Mouse (Mus musculus): ENCODE data around the gene Samd8. TPM values are rescaled to one million over a fixed set of nuclear protein-coding genes. Genes with fewer than 3 reads are reported as not detected.

Gene Samd8
- total RNA-seq, 1 experiment from 2014 or later, result 9.4 TPM

DNA sequence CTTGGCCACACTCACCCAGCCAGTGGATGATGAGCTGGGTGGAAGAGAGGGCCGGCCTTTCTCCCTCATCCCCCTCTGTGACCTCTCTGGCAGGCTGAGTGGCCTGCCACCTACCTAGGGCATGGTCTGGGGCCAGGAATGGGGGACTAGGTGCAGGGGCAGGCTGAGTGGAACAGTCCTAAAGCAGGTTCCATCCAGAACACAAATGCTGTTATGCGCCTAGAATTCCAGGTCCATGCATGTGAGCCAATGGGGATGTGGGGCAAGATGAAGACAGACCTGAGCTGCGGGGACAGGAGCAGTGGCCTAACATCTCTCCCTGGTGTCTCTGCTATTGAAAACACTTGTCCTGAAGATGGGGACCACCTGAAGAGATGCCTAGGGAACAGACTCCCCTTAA, 9.0 kb upstream of the Samd8 start:
- ATAC-seq (replicated peaks in 1 of 2; ENCODE audit: insufficient read depth in 1 of 2, low FRiP score in 2 of 2, low TSS enrichment in 1 of 2, low read depth in 1 of 2, poor library complexity in 2 of 2, severe bottlenecking in 2 of 2), result no peak

DNA sequence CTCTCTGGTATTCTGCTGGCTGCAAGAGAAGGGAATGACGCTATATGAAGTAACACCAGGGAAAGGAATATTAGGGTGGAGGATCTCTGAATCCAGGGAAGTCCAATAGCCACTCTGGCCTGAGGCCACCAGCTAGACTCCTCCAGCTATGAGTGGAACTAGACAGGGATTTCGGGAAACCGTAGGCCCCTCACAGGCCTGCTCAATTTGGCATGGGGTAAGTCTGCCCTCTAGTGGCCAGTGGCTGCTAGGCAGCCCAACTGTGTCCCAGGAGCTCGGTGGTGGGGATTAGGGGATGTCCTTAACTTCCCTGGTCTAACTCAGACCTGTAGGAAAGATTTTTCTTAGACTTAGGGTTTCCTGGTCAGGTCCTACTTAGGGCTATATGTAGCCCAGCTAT, 8.5 kb upstream of the Samd8 start:
- ATAC-seq (replicated peaks in 1 of 2; ENCODE audit: insufficient read depth in 1 of 2, low FRiP score in 2 of 2, low TSS enrichment in 1 of 2, low read depth in 1 of 2, poor library complexity in 2 of 2, severe bottlenecking in 2 of 2), result peak; percentile 70 to 73; a peak in 3 of 4 replicates

DNA sequence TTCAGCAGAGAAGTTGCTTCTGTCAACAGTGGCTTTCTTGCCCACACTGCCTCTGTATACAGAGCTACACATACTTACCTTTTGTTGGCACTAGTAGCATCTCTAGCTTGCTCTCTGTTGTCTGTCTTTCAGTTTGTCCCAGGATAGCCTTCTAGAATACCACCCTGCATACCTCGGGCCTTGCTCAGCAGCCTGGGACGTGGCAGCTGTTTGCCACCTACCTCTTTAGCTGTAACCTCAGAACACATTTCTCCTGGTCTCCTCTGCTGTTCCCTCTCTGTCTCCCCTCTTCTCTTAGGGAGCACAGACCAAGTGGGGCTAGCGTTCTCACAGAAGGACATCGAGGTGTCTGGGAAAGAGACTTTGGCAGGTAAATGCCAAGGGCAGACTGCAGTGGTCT, 7.9 kb upstream of the Samd8 start:
- no peak for ATAC-seq (replicated peaks in 1 of 2; ENCODE audit: insufficient read depth in 1 of 2, low FRiP score in 2 of 2, low TSS enrichment in 1 of 2, low read depth in 1 of 2, poor library complexity in 2 of 2, severe bottlenecking in 2 of 2)

DNA sequence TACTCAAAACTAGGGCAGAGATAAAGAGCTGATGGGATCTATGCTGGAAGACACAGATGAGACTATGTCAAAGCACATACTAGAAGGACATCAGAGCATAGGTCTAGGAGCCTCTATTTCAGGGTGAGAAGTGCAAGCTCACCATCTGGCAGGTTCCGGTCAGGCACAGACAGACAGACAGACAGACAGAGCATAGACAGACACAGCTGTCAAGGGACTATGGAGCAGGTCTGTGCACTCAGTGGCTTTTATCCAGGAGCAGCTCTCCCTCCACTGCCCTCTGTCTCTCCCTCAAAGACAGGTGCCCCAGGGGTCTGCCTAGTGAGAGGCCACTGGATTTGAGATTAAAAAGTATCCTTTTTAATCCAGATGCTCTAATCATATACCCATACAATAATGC, 6.2 kb upstream of the Samd8 start:
- no peak for ATAC-seq (replicated peaks in 1 of 2; ENCODE audit: insufficient read depth in 1 of 2, low FRiP score in 2 of 2, low TSS enrichment in 1 of 2, low read depth in 1 of 2, poor library complexity in 2 of 2, severe bottlenecking in 2 of 2)

- peak in 1 of 2 experiments; percentile 39; a peak in 2 of 4 replicates for ATAC-seq (replicated peaks in 1 of 2; ENCODE audit: insufficient read depth in 1 of 2, low FRiP score in 2 of 2, low TSS enrichment in 1 of 2, low read depth in 1 of 2, poor library complexity in 2 of 2, severe bottlenecking in 2 of 2)
Observed at GRCm38 (mm10) chr14:21745149-21745548, 5.2 kb upstream of the Samd8 start.

DNA sequence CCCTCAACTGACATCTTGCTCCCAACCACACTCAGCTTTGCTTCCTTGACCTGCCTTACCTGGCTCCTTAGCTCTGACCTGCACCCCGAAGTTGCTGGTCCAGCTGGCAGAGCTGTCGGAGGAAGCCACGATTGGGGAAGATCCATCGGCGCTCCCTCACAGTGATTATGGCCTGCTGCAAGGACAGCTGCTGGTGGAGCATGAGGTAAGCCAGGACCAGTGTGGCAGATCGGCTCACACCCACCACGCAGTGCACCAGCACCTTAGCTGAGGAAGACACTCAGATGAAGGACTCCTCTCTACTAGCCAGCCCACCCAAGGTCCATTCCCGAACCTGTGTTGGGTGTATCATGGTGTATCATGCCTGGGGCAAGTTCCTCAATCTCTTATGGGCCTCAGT, 4.1 kb upstream of the Samd8 start:
- no peak for ATAC-seq (replicated peaks in 1 of 2; ENCODE audit: insufficient read depth in 1 of 2, low FRiP score in 2 of 2, low TSS enrichment in 1 of 2, low read depth in 1 of 2, poor library complexity in 2 of 2, severe bottlenecking in 2 of 2)

- ATAC-seq (replicated peaks in 1 of 2; ENCODE audit: insufficient read depth in 1 of 2, low FRiP score in 2 of 2, low TSS enrichment in 1 of 2, low read depth in 1 of 2, poor library complexity in 2 of 2, severe bottlenecking in 2 of 2), result no peak
Observed at GRCm38 (mm10) chr14:21746846-21747245, 3.5 kb upstream of the Samd8 start.

- ATAC-seq (replicated peaks in 1 of 2; ENCODE audit: insufficient read depth in 1 of 2, low FRiP score in 2 of 2, low TSS enrichment in 1 of 2, low read depth in 1 of 2, poor library complexity in 2 of 2, severe bottlenecking in 2 of 2), result no peak
Observed at GRCm38 (mm10) chr14:21747436-21748141, 2.7 kb upstream of the Samd8 start.

DNA sequence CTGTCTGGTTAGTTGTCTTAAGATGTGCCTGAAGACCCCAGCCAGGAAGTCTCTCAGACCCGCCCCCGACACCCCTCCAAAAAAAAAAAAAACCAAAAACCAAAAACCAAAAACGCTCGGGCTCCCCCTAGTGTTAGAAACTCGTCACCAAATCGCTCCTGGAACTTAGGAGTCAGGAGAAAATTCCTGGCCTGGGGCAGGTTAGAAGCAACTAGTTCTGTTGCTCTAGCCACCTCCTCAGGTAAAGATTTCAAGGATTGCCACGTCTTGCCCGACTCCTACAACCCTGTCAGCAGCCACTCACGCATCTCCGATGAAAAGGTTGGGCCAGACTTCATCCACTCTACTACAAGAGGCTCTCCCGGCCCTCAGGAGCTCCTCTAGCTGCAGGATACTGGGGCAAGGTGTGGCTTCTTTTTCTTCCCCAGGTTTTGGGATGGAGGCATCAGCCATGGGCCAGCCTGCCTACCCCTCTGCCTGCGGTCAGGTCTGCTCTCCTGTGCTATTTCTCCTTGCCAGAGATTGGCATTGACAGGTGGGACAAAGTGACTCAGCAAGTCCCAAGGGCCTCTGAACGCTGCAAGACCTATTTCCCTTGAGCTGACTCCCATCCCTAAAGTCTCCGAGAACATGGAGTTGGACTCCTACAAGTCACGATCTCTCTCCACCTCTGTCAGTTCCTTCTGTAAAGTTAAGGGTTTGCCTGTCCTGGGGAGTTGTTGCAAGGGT, 2.0 kb upstream of the Samd8 start:
- ATAC-seq (replicated peaks in 1 of 2; ENCODE audit: insufficient read depth in 1 of 2, low FRiP score in 2 of 2, low TSS enrichment in 1 of 2, low read depth in 1 of 2, poor library complexity in 2 of 2, severe bottlenecking in 2 of 2), result no peak

- ATAC-seq (replicated peaks in 1 of 2; ENCODE audit: insufficient read depth in 1 of 2, low FRiP score in 2 of 2, low TSS enrichment in 1 of 2, low read depth in 1 of 2, poor library complexity in 2 of 2, severe bottlenecking in 2 of 2), result peak; percentile 61 to 65; a peak in 3 of 4 replicates
Observed at GRCm38 (mm10) chr14:21750881-21751542, 681 bp downstream of the Samd8 start, which contains the start of gene Dusp13. Gene Dusp13, minus strand, starts transcription at chr14:21751181.

GRCm38 (mm10) chr14:21752411-21752810, 2.1 kb downstream of the Samd8 start:
- no peak for ATAC-seq (replicated peaks in 1 of 2; ENCODE audit: insufficient read depth in 1 of 2, low FRiP score in 2 of 2, low TSS enrichment in 1 of 2, low read depth in 1 of 2, poor library complexity in 2 of 2, severe bottlenecking in 2 of 2)

- ATAC-seq (replicated peaks in 1 of 2; ENCODE audit: insufficient read depth in 1 of 2, low FRiP score in 2 of 2, low TSS enrichment in 1 of 2, low read depth in 1 of 2, poor library complexity in 2 of 2, severe bottlenecking in 2 of 2), result no peak
Observed at GRCm38 (mm10) chr14:21753367-21753766, 3.0 kb downstream of the Samd8 start.

DNA sequence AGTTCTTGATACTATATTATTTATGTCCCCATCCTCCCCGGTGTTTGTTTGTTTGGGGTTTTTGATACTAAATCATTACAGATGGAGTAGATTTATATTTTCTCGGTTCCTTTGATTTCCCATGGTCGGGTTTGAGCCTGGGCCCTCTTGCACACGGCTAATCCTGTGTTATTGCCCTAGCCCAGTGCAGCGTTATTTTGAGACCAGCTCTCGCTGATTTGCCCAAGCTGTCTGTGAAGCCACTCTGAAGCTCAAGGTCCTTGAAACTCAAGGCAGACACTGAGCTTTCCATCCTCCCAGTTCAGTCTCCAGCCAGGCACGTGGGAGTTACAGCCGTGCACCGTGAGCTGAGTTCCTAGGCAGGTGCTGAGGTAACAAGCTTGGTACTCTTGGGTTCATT, 11.2 kb downstream of the Samd8 start:
- ATAC-seq (replicated peaks in 1 of 2; ENCODE audit: insufficient read depth in 1 of 2, low FRiP score in 2 of 2, low TSS enrichment in 1 of 2, low read depth in 1 of 2, poor library complexity in 2 of 2, severe bottlenecking in 2 of 2), result no peak

DNA sequence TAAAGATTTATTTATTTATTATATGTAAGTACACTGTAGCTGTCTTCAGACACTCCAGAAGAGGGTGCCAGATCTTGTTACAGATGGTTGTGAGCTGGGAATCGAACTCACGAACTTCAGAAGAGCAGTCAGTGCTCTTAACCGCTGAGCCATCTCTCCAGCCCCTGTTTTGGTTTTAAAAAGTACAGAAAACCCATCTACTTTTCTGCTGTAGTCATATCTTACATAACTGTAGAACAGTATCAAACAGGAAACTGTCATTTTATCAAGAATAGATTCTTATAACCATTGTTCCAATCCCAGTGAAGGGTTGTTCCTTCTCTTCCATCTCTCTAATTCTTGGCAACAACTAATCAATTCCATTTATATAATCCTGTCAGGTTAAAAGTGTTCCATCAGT, 13.4 kb downstream of the Samd8 start:
- ATAC-seq (replicated peaks in 1 of 2; ENCODE audit: insufficient read depth in 1 of 2, low FRiP score in 2 of 2, low TSS enrichment in 1 of 2, low read depth in 1 of 2, poor library complexity in 2 of 2, severe bottlenecking in 2 of 2), result no peak

DNA sequence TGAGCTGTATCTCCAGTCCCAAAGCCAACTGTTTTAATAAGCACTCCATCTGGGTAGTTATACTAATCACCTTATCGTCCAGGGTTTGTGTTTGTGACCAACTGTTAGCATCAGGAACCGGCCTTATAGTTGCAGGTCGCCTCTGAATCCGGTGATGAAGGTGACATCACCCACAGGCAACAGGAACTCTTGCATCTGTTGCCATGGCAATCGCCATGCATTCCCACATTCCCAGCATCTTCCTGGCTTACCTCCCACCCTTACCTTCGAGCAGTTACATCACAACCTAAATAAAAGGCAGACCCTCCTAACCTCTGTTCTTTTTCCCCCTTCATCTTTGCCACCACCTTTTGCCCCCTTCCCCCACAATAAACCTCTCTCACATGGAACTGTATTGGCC, 14.3 kb downstream of the Samd8 start:
- no peak for ATAC-seq (replicated peaks in 1 of 2; ENCODE audit: insufficient read depth in 1 of 2, low FRiP score in 2 of 2, low TSS enrichment in 1 of 2, low read depth in 1 of 2, poor library complexity in 2 of 2, severe bottlenecking in 2 of 2)

DNA sequence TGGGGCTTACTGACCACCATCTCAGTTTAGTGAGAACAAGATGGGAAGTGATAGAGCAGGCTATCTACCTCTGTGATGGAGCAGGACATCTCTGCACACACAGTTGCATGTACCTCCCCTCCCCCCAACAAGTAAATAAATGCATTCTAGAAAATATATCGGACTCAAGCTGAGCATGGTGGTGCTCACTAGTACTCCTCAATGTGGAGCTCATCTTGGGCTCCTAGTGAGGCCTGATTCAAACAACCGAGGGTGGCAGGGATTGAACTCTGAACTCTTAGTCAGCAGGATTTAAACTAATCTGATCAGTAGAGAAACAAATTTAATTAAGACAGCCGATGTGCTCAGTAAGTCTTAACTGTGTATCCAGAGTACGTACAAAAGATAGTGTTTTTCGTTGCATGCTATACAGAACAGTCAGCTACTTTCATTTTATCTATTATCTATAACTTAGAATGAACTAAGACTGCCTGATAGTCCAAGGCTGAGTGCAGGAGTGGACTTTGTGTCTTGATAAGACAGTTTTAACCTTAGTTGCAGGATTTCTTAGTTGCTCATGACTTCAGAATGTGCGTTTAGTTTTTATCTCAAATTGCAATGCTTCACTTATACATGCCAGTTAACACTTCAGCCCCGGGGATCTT, 15.5 kb downstream of the Samd8 start:
- no peak for ATAC-seq (replicated peaks in 1 of 2; ENCODE audit: insufficient read depth in 1 of 2, low FRiP score in 2 of 2, low TSS enrichment in 1 of 2, low read depth in 1 of 2, poor library complexity in 2 of 2, severe bottlenecking in 2 of 2)

DNA sequence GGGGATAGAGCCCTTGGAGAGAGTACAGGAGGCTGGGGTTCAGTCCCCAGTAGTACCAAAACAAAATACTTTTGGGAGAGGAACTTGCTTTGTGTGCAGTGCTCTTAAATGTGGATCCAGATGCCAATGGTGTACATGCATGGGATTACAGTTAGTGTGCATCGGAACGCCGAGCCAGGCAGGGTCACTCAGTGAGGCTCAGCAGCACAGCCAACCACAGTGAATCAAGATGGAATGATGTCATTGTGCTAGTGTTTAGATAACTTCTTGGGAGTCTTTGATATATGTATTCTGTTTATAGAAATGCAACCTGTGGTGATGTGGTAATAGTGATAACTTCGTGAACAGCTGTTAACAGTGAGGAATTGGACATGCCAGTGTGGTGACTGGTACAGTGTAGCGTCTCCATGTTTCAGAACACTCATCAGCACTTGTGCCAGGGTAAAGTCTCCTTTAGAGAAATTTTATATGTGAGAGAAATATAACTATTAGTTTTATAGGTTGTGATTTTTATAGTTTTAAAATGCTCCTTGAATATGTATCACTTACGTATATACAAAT, 16.1 kb downstream of the Samd8 start:
- ATAC-seq (replicated peaks in 1 of 2; ENCODE audit: insufficient read depth in 1 of 2, low FRiP score in 2 of 2, low TSS enrichment in 1 of 2, low read depth in 1 of 2, poor library complexity in 2 of 2, severe bottlenecking in 2 of 2), result no peak

Measured in hematopoietic stem cell, adult 5-6 weeks (primary cell).